Mouse (Mus musculus) limb, embryonic 10.5 days (tissue): ENCODE measurements around the gene Scrt2. TPM values are rescaled to one million over a fixed set of nuclear protein-coding genes. Genes with fewer than 3 reads are reported as not detected.

Source experiments
- DNase-seq: peaks from one replicate; pipeline ENCODE4 v3.0.0-alpha.2; 2017; ENCODE audit warnings: low spot score
- H3K27ac ChIP-seq: fragments of 300-500 bp; sonication (generic); 2 replicates; pipeline ENCODE4 v1.5.1; 2016; ENCODE audit warnings: mild to moderate bottlenecking
- H3K27me3 ChIP-seq: fragments of 300-500 bp; sonication (generic); 2 replicates; pipeline ENCODE4 v1.6.1; 2016; ENCODE audit warnings: low read depth, mild to moderate bottlenecking; ENCODE audit not compliant: poor library complexity, severe bottlenecking
- H3K36me3 ChIP-seq: fragments of 300-500 bp; sonication (generic); 2 replicates; pipeline ENCODE4 v1.6.1; 2016; ENCODE audit warnings: mild to moderate bottlenecking, moderate library complexity
- H3K4me1 ChIP-seq: fragments of 300-500 bp; sonication (generic); 2 replicates; pipeline ENCODE4 v1.6.1; 2016
- H3K4me3 ChIP-seq: fragments of 300-500 bp; sonication (generic); 2 replicates; pipeline ENCODE4 v1.5.1; 2016; ENCODE audit warnings: mild to moderate bottlenecking, moderate library complexity
- H3K9me3 ChIP-seq: fragments of 300-500 bp; sonication (generic); replicated peaks from 2 replicates; pipeline ENCODE4 v1.6.1; 2016; ENCODE audit warnings: mild to moderate bottlenecking
- WGBS: fragments of 180-500 bp; shearing (Covaris S2); methylation state at CpG from one replicate; pipeline ENCODE4 v1.1.7; 2016; 5-methylcytosine and 5-hydroxymethylcytosine counted together
- polyA plus RNA-seq: library from polyadenylated mRNA; unstranded; fragments of >200 nt; fragmentation: Nextera tagmentation; extraction: Ambion mirVana; gene quantifications from 2 replicates; pipeline ENCODE4 v1.2.1, GENCODE M21; 2016

Gene Scrt2
- polyA plus RNA-seq, 1 experiment from 2014 or later, result not detected

DNA sequence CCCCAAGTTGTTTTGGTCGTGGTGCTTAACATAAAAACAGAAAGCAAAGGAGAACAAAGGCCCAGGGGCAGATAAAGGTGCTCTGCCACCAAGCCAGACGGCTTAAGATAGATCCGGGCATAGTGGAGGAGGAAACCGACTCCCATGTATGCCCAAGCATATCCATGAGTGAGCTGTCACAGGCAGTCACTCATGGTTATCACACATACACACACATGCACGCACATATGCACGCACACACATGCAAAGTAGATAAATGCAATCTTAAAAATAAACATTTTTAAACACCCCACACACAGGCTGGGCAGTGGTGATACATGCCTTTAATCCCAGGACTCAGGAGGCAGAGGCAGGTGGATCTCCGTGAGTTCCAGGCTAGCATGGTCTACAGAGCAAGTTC lies 36.4 kb downstream of the Scrt2 start:
- H3K4me3 ChIP-seq, result no peak overlapping the region
- no peaks in the 10 kb centered on the region for H3K9me3 ChIP-seq
- WGBS, result 89% methylated on average over 7 of the region's 7 CpGs
- H3K36me3 ChIP-seq, result no peaks in the 10 kb centered on the region
- peaks cover 66% of the 10 kb centered on the region for H3K4me1 ChIP-seq
- no peak for DNase-seq
- no peak overlapping the region for H3K27ac ChIP-seq
- H3K27me3 ChIP-seq, result peaks cover 37% of the 10 kb centered on the region

DNA sequence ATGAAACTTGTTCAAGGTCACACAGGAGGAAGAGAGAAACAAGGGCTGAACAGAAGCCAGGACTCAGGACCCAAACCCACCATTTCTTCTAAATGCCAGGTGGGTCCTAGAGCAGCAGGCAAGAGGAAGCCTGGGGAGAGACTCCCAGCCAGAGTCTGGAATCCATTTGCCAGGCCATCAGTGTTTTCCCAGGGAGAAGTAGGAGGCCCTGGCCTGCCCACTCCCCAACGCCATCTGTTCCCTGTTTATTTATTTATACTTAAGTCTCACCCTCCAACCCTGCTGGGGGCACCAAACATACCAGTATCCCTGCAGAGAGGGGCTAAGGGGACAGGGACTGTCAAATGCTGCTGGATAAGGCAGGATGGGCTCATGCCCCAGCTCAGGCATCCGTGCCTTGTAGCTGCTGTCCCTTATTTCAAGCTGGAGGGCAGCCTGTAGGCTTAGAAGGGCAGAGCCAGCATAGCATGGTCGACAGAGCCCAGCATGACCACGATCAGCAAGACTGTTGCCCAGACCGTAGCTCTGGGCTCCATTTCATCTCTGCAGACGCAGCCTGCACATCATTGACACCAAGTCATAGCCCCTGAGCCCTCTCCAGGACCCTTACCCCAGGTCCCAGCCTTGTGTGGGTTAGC lies 38.0 kb downstream of the Scrt2 start:
- DNase-seq, result no peak
- WGBS, result 36% methylated on average over 6 of the region's 6 CpGs
- no peaks in the 10 kb centered on the region for H3K36me3 ChIP-seq
- peak overlapping the region; percentile 72 for H3K27ac ChIP-seq
- no peak overlapping the region for H3K4me3 ChIP-seq
- peaks cover 25% of the 10 kb centered on the region for H3K27me3 ChIP-seq
- H3K4me1 ChIP-seq, result peaks cover 53% of the 10 kb centered on the region
- H3K9me3 ChIP-seq, result no peaks in the 10 kb centered on the region

DNA sequence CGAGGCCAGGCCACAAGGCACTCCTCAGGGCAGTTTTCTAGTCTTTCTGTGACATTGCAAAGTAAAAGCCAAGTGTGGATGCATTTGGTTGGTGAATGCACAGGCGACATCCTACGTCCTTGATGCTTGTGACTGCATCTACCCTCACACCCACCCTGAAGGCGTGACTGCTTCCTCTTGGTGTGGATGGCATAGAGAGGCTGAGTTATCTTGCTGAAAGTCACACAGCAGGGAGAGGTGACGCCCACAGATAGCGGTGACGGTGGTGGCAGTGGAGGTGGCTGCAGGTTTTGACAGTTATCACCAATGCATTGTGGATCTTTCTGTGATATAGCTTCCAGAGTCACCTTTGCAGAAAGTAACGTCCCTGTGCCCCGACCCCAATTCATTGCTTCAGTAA lies 41.6 kb downstream of the Scrt2 start:
- H3K36me3 ChIP-seq, result no peaks in the 10 kb centered on the region
- peaks cover 38% of the 10 kb centered on the region for H3K4me1 ChIP-seq
- H3K9me3 ChIP-seq, result no peaks in the 10 kb centered on the region
- 72% methylated on average over 9 of the region's 9 CpGs for WGBS
- H3K27me3 ChIP-seq, result 0 out of 2 replicates have a peak, but pooled peaks cover 3% of the 10 kb centered on the region
- DNase-seq, result no peak
- H3K4me3 ChIP-seq, result no peak overlapping the region
- H3K27ac ChIP-seq, result no peak overlapping the region

DNA sequence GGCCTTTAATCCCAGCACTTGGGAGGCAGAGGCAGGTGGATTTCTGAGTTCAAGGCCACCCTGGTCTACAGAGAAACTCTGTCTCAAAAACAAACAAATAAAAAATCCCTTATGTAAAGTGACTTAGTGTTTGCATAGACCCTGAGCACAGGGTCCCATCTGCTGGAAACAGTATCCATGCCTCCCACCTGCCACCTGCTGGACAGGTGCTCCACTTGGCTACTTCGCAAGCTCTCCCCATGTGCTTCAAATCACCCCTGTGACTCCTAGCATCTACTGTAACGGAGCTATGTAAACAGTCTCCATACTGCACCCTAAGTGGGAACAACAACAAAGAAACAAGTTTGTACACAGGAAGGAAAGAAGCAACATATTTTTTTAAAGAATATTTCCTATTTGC lies 47.3 kb downstream of the Scrt2 start:
- Histone ChIP-seq H3K27ac (no peak overlapping the region), H3K9me3 (no peaks in the 10 kb centered on the region), H3K4me3 (no peak overlapping the region), H3K36me3 (no peaks in the 10 kb centered on the region), H3K4me1 (peaks cover 32% of the 10 kb centered on the region), H3K27me3 (0 out of 2 replicates have a peak, but pooled peaks cover 3% of the 10 kb centered on the region)
- WGBS, result 67% methylated on average over 2 of the region's 2 CpGs
- DNase-seq, result no peak

DNA sequence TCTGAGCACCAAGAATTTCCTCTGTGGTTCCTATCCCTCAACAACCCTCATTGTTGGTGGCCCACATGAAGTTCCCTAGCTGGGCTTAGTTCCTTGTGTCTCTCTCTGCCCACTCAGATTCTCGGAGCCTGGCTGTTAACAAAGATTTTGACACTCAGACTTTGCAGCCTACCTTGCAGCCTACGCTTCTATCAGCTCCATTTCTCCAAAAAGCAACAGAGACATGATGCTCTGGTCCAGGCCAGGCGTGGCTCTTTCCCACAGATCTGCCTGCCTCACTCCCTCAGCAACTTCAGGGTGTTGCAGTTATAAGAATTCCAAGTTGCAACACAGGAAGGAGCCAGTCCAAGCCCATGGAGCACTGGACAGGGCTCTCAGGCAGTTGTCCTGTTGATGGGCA lies 48.4 kb downstream of the Scrt2 start:
- peaks cover 32% of the 10 kb centered on the region for H3K4me1 ChIP-seq
- no peaks in the 10 kb centered on the region for H3K9me3 ChIP-seq
- no peak for DNase-seq
- H3K4me3 ChIP-seq, result no peak overlapping the region
- no peaks in the 10 kb centered on the region for H3K36me3 ChIP-seq
- no peak overlapping the region for H3K27ac ChIP-seq
- no peaks in the 10 kb centered on the region for H3K27me3 ChIP-seq
- 86% methylated on average over 3 of the region's 3 CpGs for WGBS

DNA sequence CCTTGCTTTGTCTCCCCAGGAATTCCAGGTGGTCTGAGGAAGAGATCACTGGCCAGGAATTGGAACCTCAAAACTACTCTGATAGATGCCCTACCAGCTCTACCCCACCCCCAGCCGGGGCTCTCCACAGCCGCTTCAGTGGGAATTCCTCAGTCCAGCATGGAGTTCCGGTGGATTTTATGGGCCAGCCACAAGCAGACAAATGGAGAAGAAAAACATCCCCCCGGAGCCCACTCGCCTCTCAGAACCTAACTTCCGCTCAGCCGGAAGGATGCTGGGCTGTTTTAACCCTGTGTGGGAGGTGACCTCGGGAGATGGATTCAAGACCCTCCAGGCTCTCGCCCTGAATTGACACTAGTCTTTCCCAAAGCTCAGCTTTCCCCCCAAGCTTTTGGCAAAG lies 50.7 kb downstream of the Scrt2 start:
- DNase-seq, result no peak
- 55% methylated on average over 9 of the region's 9 CpGs for WGBS

DNA sequence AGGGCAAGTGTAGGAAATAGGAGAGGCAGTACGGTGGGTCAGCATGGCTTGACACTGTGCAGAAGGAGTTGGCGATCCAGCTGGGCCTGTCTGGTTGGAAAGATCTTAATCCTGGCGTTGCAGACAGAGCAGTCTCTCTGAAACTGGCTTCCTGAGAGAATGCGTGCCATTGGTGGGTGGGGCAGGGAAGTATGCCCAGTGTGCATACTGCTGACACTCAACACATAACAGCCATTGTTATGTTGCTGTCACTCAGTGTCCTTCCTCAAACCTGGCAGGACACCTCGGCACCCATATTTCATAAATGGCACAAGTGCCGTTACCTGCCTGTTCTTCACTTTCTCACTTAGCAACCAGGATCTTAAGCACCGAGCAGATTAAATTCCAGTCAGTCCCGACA lies 51.4 kb downstream of the Scrt2 start:
- Histone ChIP-seq H3K36me3 (no peaks in the 10 kb centered on the region), H3K4me1 (peaks cover 30% of the 10 kb centered on the region), H3K27ac (0 out of 2 replicates have a peak overlapping the region, but pooled peaks have one; percentile 66), H3K27me3 (no peaks in the 10 kb centered on the region), H3K9me3 (no peaks in the 10 kb centered on the region), H3K4me3 (no peak overlapping the region)
- no peak for DNase-seq
- WGBS, result 75% methylated on average over 8 of the region's 8 CpGs

More for the DNA sequence above, 50.7 kb downstream of the Scrt2 start:
- Histone ChIP-seq H3K27ac (peak overlapping the region; percentile 66), H3K9me3 (no peaks in the 10 kb centered on the region), H3K27me3 (no peaks in the 10 kb centered on the region), H3K36me3 (no peaks in the 10 kb centered on the region), H3K4me1 (peaks cover 32% of the 10 kb centered on the region), H3K4me3 (no peak overlapping the region)

DNA sequence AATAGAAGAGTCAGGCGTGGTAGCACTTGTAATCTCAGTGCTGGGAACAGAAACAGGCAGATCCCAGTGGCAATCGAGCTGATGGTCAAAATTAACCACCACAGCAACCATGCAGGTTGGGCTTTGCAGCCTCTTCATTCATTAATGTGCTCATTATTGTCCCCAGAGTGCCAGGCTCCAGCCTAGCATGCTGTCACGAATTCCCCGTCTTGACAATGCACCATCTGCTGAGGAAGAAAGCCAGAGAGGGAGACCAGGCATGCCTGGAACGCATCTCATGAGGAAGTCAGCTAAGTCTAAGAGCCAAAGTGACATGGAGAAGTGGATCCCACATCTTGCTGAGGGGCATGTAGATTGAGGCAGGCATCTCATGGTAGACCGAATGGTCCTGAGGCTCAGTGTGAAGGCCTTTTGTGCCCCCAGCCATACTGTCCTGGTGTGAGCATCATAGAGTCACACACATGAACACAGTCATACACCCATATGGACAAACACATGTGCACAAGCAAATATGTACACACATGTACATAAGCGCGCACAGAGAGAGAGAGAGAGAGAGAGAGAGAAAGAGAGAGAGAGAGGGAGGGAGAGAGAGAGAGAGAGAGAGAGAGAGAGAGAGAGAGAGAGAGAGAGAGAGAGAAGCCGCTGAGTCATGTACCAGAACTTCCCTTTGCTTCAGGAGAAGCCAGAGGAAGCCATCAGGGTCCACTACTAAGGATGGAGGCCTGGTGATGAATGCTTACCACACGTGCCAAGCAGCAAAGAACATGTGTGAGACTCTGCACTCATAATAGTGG lies 58.1 kb downstream of the Scrt2 start:
- H3K4me1 ChIP-seq, result peaks cover 50% of the 10 kb centered on the region
- no peak for DNase-seq
- peaks cover 56% of the 10 kb centered on the region for H3K27me3 ChIP-seq
- no peaks in the 10 kb centered on the region for H3K36me3 ChIP-seq
- no peaks in the 10 kb centered on the region for H3K9me3 ChIP-seq
- H3K27ac ChIP-seq, result no peak overlapping the region
- no peak overlapping the region for H3K4me3 ChIP-seq
- 83% methylated on average over 10 of the region's 10 CpGs for WGBS

DNA sequence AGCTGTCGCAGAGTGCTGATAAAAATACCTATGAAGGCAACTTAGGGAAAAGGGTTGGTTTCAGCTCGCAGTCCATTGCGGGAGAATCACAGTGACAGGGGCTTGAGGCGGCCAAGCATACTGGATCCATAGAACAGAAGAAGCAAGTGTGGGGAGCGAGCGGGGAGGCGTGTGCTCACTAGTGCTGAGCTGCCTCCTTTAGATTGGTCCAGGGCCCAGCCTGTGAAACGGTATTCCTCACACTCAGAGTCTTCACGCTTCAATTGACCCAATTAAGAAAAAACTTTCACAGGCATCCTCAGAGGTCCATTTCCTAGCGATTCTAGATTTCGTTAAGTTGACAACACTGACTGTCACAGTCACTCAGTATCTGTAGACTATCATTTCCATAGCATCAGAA lies 59.6 kb downstream of the Scrt2 start:
- H3K27ac ChIP-seq, result peak overlapping the region; percentile 85; the same call in 1 of the 2 replicates
- H3K4me1 ChIP-seq, result peaks cover 64% of the 10 kb centered on the region
- H3K4me3 ChIP-seq, result 0 out of 2 replicates have a peak overlapping the region, but pooled peaks have one; percentile 62
- H3K27me3 ChIP-seq, result peaks cover 72% of the 10 kb centered on the region
- no peaks in the 10 kb centered on the region for H3K9me3 ChIP-seq
- DNase-seq, result no peak
- 41% methylated on average over 11 of the region's 11 CpGs for WGBS
- no peaks in the 10 kb centered on the region for H3K36me3 ChIP-seq

DNA sequence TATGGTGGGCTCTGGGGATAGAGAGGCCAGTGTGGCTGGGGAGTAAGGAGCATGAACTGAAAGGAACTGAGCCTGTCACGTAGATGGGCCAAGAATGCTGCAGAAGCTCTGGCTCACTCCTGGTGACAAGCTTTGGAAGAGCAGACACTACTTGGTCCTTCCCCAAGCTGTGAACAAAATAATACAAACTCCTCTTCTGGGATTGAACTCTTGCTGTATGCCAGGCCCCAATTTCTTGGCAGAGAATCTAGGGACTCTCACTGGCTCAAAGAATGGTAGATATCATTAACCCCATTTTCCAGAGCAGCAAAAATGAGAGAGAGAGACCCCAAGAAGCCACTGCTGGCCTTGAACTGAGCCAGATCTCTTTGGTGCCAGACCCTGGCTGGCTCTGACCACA lies 60.2 kb downstream of the Scrt2 start:
- no peak for DNase-seq
- Histone ChIP-seq H3K4me1 (peaks cover 68% of the 10 kb centered on the region), H3K27ac (peak overlapping the region; percentile 85), H3K4me3 (peak overlapping the region; percentile 62), H3K36me3 (no peaks in the 10 kb centered on the region), H3K9me3 (no peaks in the 10 kb centered on the region), H3K27me3 (peaks cover 77% of the 10 kb centered on the region)
- 23% methylated on average over 1 of the region's 1 CpGs for WGBS

DNA sequence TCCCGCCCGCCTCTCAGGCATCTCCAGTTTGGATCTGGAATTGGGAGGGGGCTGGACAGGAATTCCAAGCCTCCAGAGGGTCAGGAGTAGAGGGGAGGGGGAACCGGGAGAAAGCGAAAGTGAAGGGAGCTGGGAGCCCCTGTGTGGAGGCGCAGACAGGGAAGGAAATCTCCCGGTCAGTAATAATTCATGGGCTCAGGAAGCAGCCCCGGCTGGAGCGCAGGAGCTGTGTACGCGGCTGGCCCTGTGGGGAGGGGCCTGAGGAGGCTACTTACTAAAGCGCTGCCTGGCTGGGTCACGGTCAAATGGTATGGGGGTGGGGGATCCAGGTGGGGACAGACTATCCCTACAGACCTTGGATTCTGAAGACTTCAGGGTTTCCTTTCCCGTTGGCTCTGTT lies 60.7 kb downstream of the Scrt2 start:
- H3K27ac ChIP-seq, result peak overlapping the region; percentile 85
- no peaks in the 10 kb centered on the region for H3K36me3 ChIP-seq
- peak; percentile 84 for DNase-seq

DNA sequence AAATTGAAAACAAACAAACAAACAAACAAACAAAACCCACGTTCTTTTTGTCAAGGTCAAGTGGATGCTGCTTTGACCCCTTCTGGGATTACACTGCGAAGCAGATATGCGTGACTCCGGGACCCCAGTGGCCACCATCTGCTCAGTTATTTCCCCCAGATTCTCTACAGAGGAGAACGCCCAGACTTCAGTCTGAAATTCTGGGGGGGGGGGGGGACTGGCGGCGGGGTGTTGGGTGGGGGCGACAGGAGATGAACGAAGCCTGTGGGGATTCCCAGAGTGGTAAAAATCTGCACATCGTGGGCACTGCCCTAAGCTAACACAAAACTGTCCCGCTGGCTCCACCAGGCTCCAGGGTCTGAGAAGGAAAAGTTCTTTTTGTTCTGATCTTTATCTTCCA lies 61.2 kb downstream of the Scrt2 start:
- Histone ChIP-seq H3K4me3 (peak overlapping the region; percentile 62), H3K36me3 (no peaks in the 10 kb centered on the region), H3K27me3 (peaks cover 88% of the 10 kb centered on the region), H3K4me1 (peaks cover 72% of the 10 kb centered on the region), H3K9me3 (no peaks in the 10 kb centered on the region), H3K27ac (peak overlapping the region; percentile 85)
- DNase-seq, result no peak
- WGBS, result 3% methylated on average over 11 of the region's 11 CpGs

More for the DNA sequence above, 60.7 kb downstream of the Scrt2 start:
- peaks cover 69% of the 10 kb centered on the region for H3K4me1 ChIP-seq
- peak overlapping the region; percentile 62 for H3K4me3 ChIP-seq
- H3K9me3 ChIP-seq, result no peaks in the 10 kb centered on the region
- WGBS, result 0% methylated on average over 13 of the region's 13 CpGs
- H3K27me3 ChIP-seq, result peaks cover 83% of the 10 kb centered on the region
